In genomic region chr12:118930386-118931318, GRCm38 (mm10) we compare ENCODE assay signal across 8 mouse cellular contexts. TPM values are rescaled to one million over a fixed set of nuclear protein-coding genes. Genes with fewer than 3 reads are reported as not detected.
DNase-seq lines count a peak whose midpoint lies in the region; ATAC-seq and TF ChIP-seq lines count a peak whose summit lies in the region.

No protein-coding gene starts in this region.

- peak; percentile 73 for ATAC-seq in embryonic facial prominence, embryonic 11.5 days (replicated peaks; ENCODE audit: insufficient number of reproducible peaks, low FRiP score, low TSS enrichment, low read depth)
- ATAC-seq in heart, embryonic 12.5 days (ENCODE audit: insufficient number of reproducible peaks, low FRiP score), result no peak
- peak; percentile 74 for ATAC-seq in midbrain, postnatal 0 days (ENCODE audit: low FRiP score)

- no peaks in the 10 kb centered on the region for H3K9me3 ChIP-seq in embryonic facial prominence, embryonic 11.5 days (replicated peaks; ENCODE audit: control insufficient read depth, low read length)
- H3K9me3 ChIP-seq in heart, embryonic 12.5 days (replicated peaks), result no peaks in the 10 kb centered on the region
- no peaks in the 10 kb centered on the region for H3K9me3 ChIP-seq in limb, embryonic 10.5 days (replicated peaks)
- no peaks in the 10 kb centered on the region for H3K9me3 ChIP-seq in midbrain, postnatal 0 days (ENCODE audit: low read length)

- no peaks in the 10 kb centered on the region for H3K36me3 ChIP-seq in embryonic facial prominence, embryonic 11.5 days (replicated peaks; ENCODE audit: control insufficient read depth, insufficient read depth, low read depth, low read length)
- H3K36me3 ChIP-seq in heart, embryonic 12.5 days, result no peaks in the 10 kb centered on the region
- H3K36me3 ChIP-seq in limb, embryonic 10.5 days, result no peaks in the 10 kb centered on the region
- H3K36me3 ChIP-seq in midbrain, postnatal 0 days (ENCODE audit: insufficient read depth, low read length), result no peaks in the 10 kb centered on the region

- 19% methylated on average over 13 of the region's 13 CpGs for WGBS in embryonic facial prominence, embryonic 11.5 days
- WGBS in heart, embryonic 12.5 days, result 22% methylated on average over 13 of the region's 13 CpGs
- WGBS in limb, embryonic 10.5 days, result 22% methylated on average over 13 of the region's 13 CpGs
- 24% methylated on average over 13 of the region's 13 CpGs for WGBS in midbrain, postnatal 0 days

- TF ChIP-seq CTCF in midbrain, postnatal 0 days (IDR thresholded peaks at IDR 0.05), result peak; percentile 93

- H3K4me3 ChIP-seq in embryonic facial prominence, embryonic 11.5 days (ENCODE audit: low read depth, low read length), result no peak overlapping the region
- H3K4me3 ChIP-seq in heart, embryonic 12.5 days, result no peak overlapping the region
- peak overlapping the region; percentile 31; the same call in 1 of the 2 replicates for H3K4me3 ChIP-seq in limb, embryonic 10.5 days
- peak overlapping the region; percentile 10; the same call in 1 of the 2 replicates for H3K4me3 ChIP-seq in midbrain, postnatal 0 days (ENCODE audit: low read depth, low read length)

- H3K27ac ChIP-seq in embryonic facial prominence, embryonic 11.5 days (replicated peaks; ENCODE audit: low read depth, low read length), result no peak overlapping the region
- H3K27ac ChIP-seq in heart, embryonic 12.5 days (ENCODE audit: poor library complexity, severe bottlenecking), result no peak overlapping the region
- peak overlapping the region; percentile 70 for H3K27ac ChIP-seq in limb, embryonic 10.5 days
- no peak overlapping the region for H3K27ac ChIP-seq in midbrain, postnatal 0 days (ENCODE audit: low read depth, low read length)

- H3K9ac ChIP-seq in embryonic facial prominence, embryonic 11.5 days (replicated peaks; ENCODE audit: low read length), result no peak overlapping the region
- H3K9ac ChIP-seq in heart, embryonic 12.5 days, result no peak overlapping the region
- H3K9ac ChIP-seq in midbrain, postnatal 0 days (replicated peaks; ENCODE audit: low read length, poor library complexity, severe bottlenecking), result 0 out of 2 replicates have a peak overlapping the region, but pooled peaks have one; percentile 9

- H3K27me3 ChIP-seq in embryonic facial prominence, embryonic 11.5 days (ENCODE audit: control insufficient read depth, insufficient read depth, low read length), result no peaks in the 10 kb centered on the region
- no peaks in the 10 kb centered on the region for H3K27me3 ChIP-seq in heart, embryonic 12.5 days (replicated peaks)
- no peaks in the 10 kb centered on the region for H3K27me3 ChIP-seq in limb, embryonic 10.5 days (ENCODE audit: low read depth, poor library complexity, severe bottlenecking)
- H3K27me3 ChIP-seq in midbrain, postnatal 0 days (ENCODE audit: insufficient read depth, low read length), result no peaks in the 10 kb centered on the region

- H3K4me2 ChIP-seq in embryonic facial prominence, embryonic 11.5 days (ENCODE audit: low read depth, low read length), result 0 out of 2 replicates have a peak overlapping the region, but pooled peaks have one; percentile 7
- peak overlapping the region; percentile 50 for H3K4me2 ChIP-seq in heart, embryonic 12.5 days
- H3K4me2 ChIP-seq in midbrain, postnatal 0 days (ENCODE audit: low read depth, low read length, poor library complexity, severe bottlenecking), result peak overlapping the region; percentile 35

- DNase-seq in 3T3-L1 (ENCODE audit: low read depth, low spot score) (peak; percentile 79), adipocyte (ENCODE audit: low spot score) (peak; percentile 71)
- peak; percentile 90 for DNase-seq in embryonic facial prominence, embryonic 11.5 days (ENCODE audit: low spot score)
- DNase-seq in kidney, adult 9 months, result peak; percentile 76
- peak; percentile 59 for DNase-seq in limb, embryonic 10.5 days (ENCODE audit: low spot score)
- DNase-seq in midbrain, postnatal 0 days (ENCODE audit: low spot score), result peak; percentile 92
- DNase-seq in spleen, postnatal 4 days (ENCODE audit: low spot score in 2 of 2), result peak; percentile 29 to 65

- no peaks in the 10 kb centered on the region for H3K4me1 ChIP-seq in embryonic facial prominence, embryonic 11.5 days (ENCODE audit: control insufficient read depth, insufficient read depth, low read length)
- H3K4me1 ChIP-seq in heart, embryonic 12.5 days (replicated peaks), result no peaks in the 10 kb centered on the region
- H3K4me1 ChIP-seq in limb, embryonic 10.5 days, result peaks cover 6% of the 10 kb centered on the region
- H3K4me1 ChIP-seq in midbrain, postnatal 0 days (ENCODE audit: insufficient read depth, low read length), result 0 out of 2 replicates have a peak, but pooled peaks cover 2% of the 10 kb centered on the region

RNA-seq across cellular contexts. Expression of gene Abcb5, which starts 35.6 kb away (rescaled TPM):
- not detected in 2 replicates for polyA plus RNA-seq in embryonic facial prominence, embryonic 11.5 days (2014; fragmentation: Nextera tagmentation; extraction: Ambion mirVana)
- polyA plus RNA-seq in heart, embryonic 12.5 days (2016; fragmentation: Nextera tagmentation; extraction: Ambion mirVana), result not detected in 2 replicates
- not detected in 2 replicates for polyA plus RNA-seq in limb, embryonic 10.5 days (2016; fragmentation: Nextera tagmentation; extraction: Ambion mirVana)
- total RNA-seq in midbrain, postnatal 0 days (2014; rRNA removed), result not detected in 2 replicates
- polyA plus RNA-seq in midbrain, postnatal 0 days (2015; fragmentation: Nextera tagmentation; extraction: Ambion mirVana), result not detected in 2 replicates

Comparison
In these comparisons a context has a peak if more than half of its experiments do, and no peak if none do; other contexts are left out.
1. H3K4me3 ChIP-seq: peak in limb, embryonic 10.5 days (single experiment) and midbrain, postnatal 0 days (single experiment); none in embryonic facial prominence, embryonic 11.5 days (single experiment) and heart, embryonic 12.5 days (single experiment).
2. Peak in every context shown above with its lines, with median percentiles within 50 percentile points of each other: DNase-seq and H3K4me2 ChIP-seq.